In genomic region chr5:136714879-136715278, GRCm38 (mm10) we compare ENCODE assay signal across 9 mouse cellular contexts. TPM values are rescaled to one million over a fixed set of nuclear protein-coding genes. Genes with fewer than 3 reads are reported as not detected.
DNase-seq lines count a peak whose midpoint lies in the region; ATAC-seq lines count a peak whose summit lies in the region.
"Had no signal": no experiment of that assay in that cellular context is flagged by ENCODE, and none has a peak within 500 bp of the region (broad histone marks: within the 10 kb centered on the region; RNA-seq: fewer than 3 reads in every experiment).

No protein-coding gene starts in this region.

- H3K4me2 ChIP-seq in forebrain, embryonic 14.5 days (ENCODE audit: low read length), result peak overlapping the region; percentile 33; the same call in 1 of the 2 replicates
- peak overlapping the region; percentile 19 for H3K4me2 ChIP-seq in midbrain, embryonic 15.5 days
- H3K4me2 ChIP-seq: liver, embryonic 15.5 days had no signal

- peak; percentile 20 for DNase-seq in gastrocnemius, adult 18-20 months (ENCODE audit: low spot score)
- no peak for DNase-seq in gastrocnemius, postnatal 25 days
- peak; percentile 46 for DNase-seq in urinary bladder, postnatal 14 days (ENCODE audit: low spot score)
- no peak for DNase-seq in urinary bladder, postnatal 10 days (ENCODE audit: low spot score)
- peak; percentile 75 for DNase-seq in forebrain, embryonic 14.5 days (ENCODE audit: low spot score)
- peak; percentile 77 to 84 for DNase-seq in kidney, postnatal 4 days
- DNase-seq in thymus, postnatal 14 days, result peak; percentile 80

- no peak overlapping the region for H3K27ac ChIP-seq in forebrain, embryonic 14.5 days (ENCODE audit: low read depth, low read length)
- H3K27ac ChIP-seq in midbrain, embryonic 15.5 days, result no peak overlapping the region
- H3K27ac ChIP-seq: liver, embryonic 15.5 days had no signal

- peak overlapping the region; percentile 40; the same call in 1 of the 2 replicates for H3K9ac ChIP-seq in forebrain, embryonic 14.5 days (ENCODE audit: low read length)
- H3K9ac ChIP-seq in midbrain, embryonic 15.5 days, result no peak overlapping the region
- H3K9ac ChIP-seq: liver, embryonic 15.5 days had no signal

- no peak overlapping the region for H3K4me3 ChIP-seq in forebrain, embryonic 14.5 days (ENCODE audit: low read depth, low read length)
- no peak overlapping the region for H3K4me3 ChIP-seq in midbrain, embryonic 15.5 days
- H3K4me3 ChIP-seq: liver, embryonic 15.5 days had no signal

- no peaks in the 10 kb centered on the region for H3K36me3 ChIP-seq in forebrain, embryonic 14.5 days (ENCODE audit: control insufficient read depth, insufficient read depth, low read length)
- H3K36me3 ChIP-seq in midbrain, embryonic 15.5 days (replicated peaks), result no peaks in the 10 kb centered on the region
- H3K36me3 ChIP-seq: liver, embryonic 15.5 days had no signal

- H3K4me1 ChIP-seq in forebrain, embryonic 14.5 days (ENCODE audit: control insufficient read depth, insufficient read depth, low read length), result peaks cover 13% of the 10 kb centered on the region
- peaks cover 15% of the 10 kb centered on the region for H3K4me1 ChIP-seq in midbrain, embryonic 15.5 days
- H3K4me1 ChIP-seq: liver, embryonic 15.5 days had no signal

- H3K9me3 ChIP-seq in forebrain, embryonic 14.5 days (replicated peaks; ENCODE audit: control insufficient read depth, low read length), result no peaks in the 10 kb centered on the region
- H3K9me3 ChIP-seq in midbrain, embryonic 15.5 days, result no peaks in the 10 kb centered on the region
- H3K9me3 ChIP-seq: liver, embryonic 15.5 days had no signal

- WGBS in forebrain, embryonic 14.5 days, result 22% methylated on average over 11 of the region's 11 CpGs
- WGBS in midbrain, embryonic 15.5 days, result 25% methylated on average over 11 of the region's 11 CpGs

- H3K27me3 ChIP-seq in forebrain, embryonic 14.5 days (replicated peaks; ENCODE audit: control insufficient read depth, insufficient read depth, low read length), result 0 out of 2 replicates have a peak, but pooled peaks cover 2% of the 10 kb centered on the region
- H3K27me3 ChIP-seq in midbrain, embryonic 15.5 days (replicated peaks), result no peaks in the 10 kb centered on the region

- no peak for ATAC-seq in forebrain, embryonic 14.5 days
- ATAC-seq in midbrain, embryonic 15.5 days (replicated peaks), result no peak

RNA-seq across cellular contexts. Expression of gene Myl10, which starts 21.9 kb away (rescaled TPM):
- 1 to 10 TPM; 3.4 to 7.0 TPM for total RNA-seq in gastrocnemius, adult 18-20 months (2021)
- 1 to 10 TPM; 3.5 to 5.8 TPM for total RNA-seq in gastrocnemius, postnatal 25 days (2021)
- not detected in 2 replicates for polyA plus RNA-seq in forebrain, embryonic 14.5 days (2014; fragmentation: Nextera tagmentation; extraction: Ambion mirVana)
- polyA plus RNA-seq in midbrain, embryonic 15.5 days (2015; fragmentation: Nextera tagmentation; extraction: Ambion mirVana), result not detected in 2 replicates
- polyA plus RNA-seq: liver, embryonic 15.5 days had no signal

Comparison
In these comparisons a context has a peak if more than half of its experiments do, and no peak if none do; other contexts are left out.
1. DNase-seq: peak in gastrocnemius, adult 18-20 months (single experiment), urinary bladder, postnatal 14 days (single experiment), forebrain, embryonic 14.5 days (single experiment), kidney, postnatal 4 days (2 of 2) and thymus, postnatal 14 days (single experiment); none in gastrocnemius, postnatal 25 days (single experiment) and urinary bladder, postnatal 10 days (single experiment).